Mouse (Mus musculus) adipose tissue, adult 10 weeks (tissue): Measurements from ENCODE around the gene Tas2r140. TPM values are rescaled to one million over a fixed set of nuclear protein-coding genes. Genes with fewer than 3 reads are reported as not detected.

Experiments
- polyA plus RNA-seq: library from polyadenylated mRNA; stranded (reverse); fragments of 350-450 nt; fragmentation: Illumina TruSeq; extraction: RNeasy Lipid Tissue Mini Kit (QIAGEN cat#74804); gene quantifications from one replicate; pipeline ENCODE4 v1.2.3, GENCODE M21; 2014; ENCODE audit warnings: low read depth, low replicate concordance

The Tas2r140 gene
- not detected for polyA plus RNA-seq

DNA sequence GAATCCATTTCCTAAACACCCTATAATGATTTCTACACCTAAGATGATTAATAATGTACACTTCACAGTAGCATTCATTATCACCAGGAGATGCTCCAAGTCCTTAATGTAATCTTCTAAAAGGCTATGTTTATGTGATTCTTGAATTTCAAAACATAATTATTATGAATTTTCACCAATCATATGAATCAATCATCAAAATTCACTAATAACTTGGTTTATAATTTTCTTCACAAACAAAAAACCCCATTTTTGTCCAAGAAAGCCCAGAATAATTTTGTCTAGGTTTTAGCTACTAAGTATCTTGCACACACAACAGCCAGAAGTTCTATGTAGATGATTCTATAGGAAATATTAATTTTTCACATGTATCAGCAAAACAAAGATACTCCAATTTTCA is at the start of gene Tas2r140:
Gene Tas2r140 (minus strand): TSS at position 101 of the 400 bp plus-strand sequence.

DNA sequence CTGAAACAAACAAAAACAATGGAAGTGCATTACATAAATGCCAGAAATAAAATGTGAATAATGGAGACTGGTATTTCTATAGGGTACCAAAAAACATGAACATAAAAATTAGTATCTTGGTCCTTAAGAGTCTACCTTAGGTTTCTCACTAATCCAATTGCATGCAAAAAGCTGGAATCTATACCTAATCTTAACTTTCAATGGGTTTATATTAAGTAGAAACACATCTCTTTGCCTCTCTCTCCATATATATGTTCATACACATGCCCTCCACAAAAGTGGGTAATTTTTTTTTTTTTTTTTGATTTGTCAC is 48.9 kb upstream of the Tas2r140 start, which contains the start of gene Smim10l1:
Gene Smim10l1 (plus strand): TSS at position 301 of the 313 bp plus-strand sequence.

DNA sequence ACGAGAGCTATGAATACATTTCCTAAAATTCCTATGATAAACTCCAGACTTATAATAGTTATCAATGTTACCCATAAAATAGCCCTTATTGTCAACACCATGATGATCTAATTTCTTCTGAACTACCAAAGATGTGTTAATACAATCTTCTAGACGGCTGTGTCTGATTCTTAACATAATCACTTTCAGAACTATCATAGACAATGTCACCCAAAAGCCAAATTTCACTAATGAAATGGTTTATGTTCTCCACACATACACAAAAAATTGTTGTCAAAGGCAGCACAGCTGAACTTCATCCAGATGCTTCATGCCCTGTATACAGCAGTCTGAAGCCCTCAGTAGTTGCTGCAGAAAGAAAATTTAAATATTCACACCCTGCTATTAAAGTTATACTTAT is 18.6 kb downstream of the Tas2r140 start, which contains the start of gene Tas2r103:
Gene Tas2r103 (minus strand): TSS at position 101 of the 400 bp plus-strand sequence.

Other genes with a start within 250 kb of the Tas2r140 start
- not detected for gene Tas2r123, start 208.7 kb downstream of the Tas2r140 start, polyA plus RNA-seq
- not detected for gene Tas2r116, start 200.4 kb downstream of the Tas2r140 start, polyA plus RNA-seq
- gene Tas2r110, start 187.8 kb downstream of the Tas2r140 start, polyA plus RNA-seq, result not detected
- not detected for gene Tas2r113, start 162.8 kb downstream of the Tas2r140 start, polyA plus RNA-seq
- gene Tas2r125, start 146.2 kb downstream of the Tas2r140 start, polyA plus RNA-seq, result not detected
- gene Tas2r129, start 104.7 kb downstream of the Tas2r140 start, polyA plus RNA-seq, result not detected
- not detected for gene Tas2r131, start 97.9 kb downstream of the Tas2r140 start, polyA plus RNA-seq
- gene Tas2r109, start 74.9 kb downstream of the Tas2r140 start, polyA plus RNA-seq, result not detected
- not detected for gene Tas2r103, start 18.7 kb downstream of the Tas2r140 start, polyA plus RNA-seq
- 58.9 TPM for gene Smim10l1, start 49.1 kb upstream of the Tas2r140 start, polyA plus RNA-seq
- not detected for gene 5530400C23Rik, start 236.4 kb upstream of the Tas2r140 start, polyA plus RNA-seq